Mouse (Mus musculus) gastrocnemius, postnatal 36 days (tissue): ENCODE measurements around the gene Dars2. TPM values are rescaled to one million over a fixed set of nuclear protein-coding genes. Genes with fewer than 3 reads are reported as not detected.
"Not testable (repeated sequence)": the region's sequence is repeated elsewhere in the genome, so short reads cannot be mapped to it uniquely, and the experiment has no call there.

Experiments used
- DNase-seq, 2 experiments: peaks; one replicate each; pipeline ENCODE4 v3.0.0; 2022
- intact Hi-C: fragments of 180-260 bp; cut with DNase I; formaldehyde crosslinking; loops from one replicate; pipeline ENCODE4 v1.15.1; 2025
- total RNA-seq, 2 experiments: library from RNA; stranded (reverse); gene quantifications; 2 replicates each; pipeline ENCODE4 v1.2.3; 2021

The Dars2 gene
- total RNA-seq, 2 experiments from 2014 or later = 11.4 to 11.7 TPM

- no peak for DNase-seq
- intact Hi-C loops = no loop called here
Observed at GRCm38 (mm10) chr1:161036411-161036841, 34.0 kb downstream of the Dars2 start.

GRCm38 (mm10) chr1:161035786-161036404 lies 34.6 kb downstream of the Dars2 start:
- no peak for DNase-seq
- intact Hi-C loops = no loop called here

- intact Hi-C loops = no loop called here
- no peak for DNase-seq
Observed at GRCm38 (mm10) chr1:161035281-161035785, 35.1 kb downstream of the Dars2 start.

GRCm38 (mm10) chr1:161034435-161035280 lies 35.8 kb downstream of the Dars2 start, which contains the start of gene Zbtb37:
Gene Zbtb37 (minus strand): TSS chr1:161034849.
- intact Hi-C loops = no loop called here
- DNase-seq = peak; percentile 96 to 97

- intact Hi-C loops = no loop called here
- no peak for DNase-seq
Observed at GRCm38 (mm10) chr1:161033856-161034434, 36.5 kb downstream of the Dars2 start.

- intact Hi-C loops = no loop called here
- no peak for DNase-seq
Observed at GRCm38 (mm10) chr1:161032345-161032744, 38.1 kb downstream of the Dars2 start.

GRCm38 (mm10) chr1:161031881-161032280 lies 38.6 kb downstream of the Dars2 start:
- intact Hi-C loops = no loop called here
- no peak for DNase-seq

GRCm38 (mm10) chr1:161030058-161030457 lies 40.4 kb downstream of the Dars2 start:
- no peak for DNase-seq
- intact Hi-C loops = no loop called here

- intact Hi-C loops, DNase-seq: not testable (repeated sequence)
Observed at GRCm38 (mm10) chr1:161028427-161028826, 42.0 kb downstream of the Dars2 start.

GRCm38 (mm10) chr1:161027196-161027595 lies 43.3 kb downstream of the Dars2 start:
- no peak for DNase-seq
- intact Hi-C loops = no loop called here

GRCm38 (mm10) chr1:161025410-161026210 lies 44.8 kb downstream of the Dars2 start:
- intact Hi-C loops = no loop called here
- no peak for DNase-seq

GRCm38 (mm10) chr1:161020051-161020450 lies 50.4 kb downstream of the Dars2 start:
- intact Hi-C loops = no loop called here
- DNase-seq = no peak

- intact Hi-C loops = no loop called here
- no peak for DNase-seq
Observed at GRCm38 (mm10) chr1:161016378-161016777, 54.1 kb downstream of the Dars2 start.

GRCm38 (mm10) chr1:161010436-161010835 lies 60.0 kb downstream of the Dars2 start:
- intact Hi-C loops = no loop called here
- DNase-seq = no peak

- intact Hi-C loops = no loop called here
- DNase-seq = no peak
Observed at GRCm38 (mm10) chr1:161008038-161008437, 62.4 kb downstream of the Dars2 start.

- intact Hi-C loops = no loop called here
Observed at GRCm38 (mm10) chr1:161006471-161006870, 64.0 kb downstream of the Dars2 start.

GRCm38 (mm10) chr1:161005526-161005925 lies 64.9 kb downstream of the Dars2 start:
- intact Hi-C loops = no loop called here
- no peak for DNase-seq

More at GRCm38 (mm10) chr1:161006471-161006870, 64.0 kb downstream of the Dars2 start:
- no peak for DNase-seq

- intact Hi-C loops = no loop called here
- no peak for DNase-seq
Observed at GRCm38 (mm10) chr1:161004942-161005341, 65.5 kb downstream of the Dars2 start.

- no peak for DNase-seq
- intact Hi-C loops = no loop called here
Observed at GRCm38 (mm10) chr1:160993851-160994250, 76.6 kb downstream of the Dars2 start.
